Mouse (Mus musculus): Measurements from ENCODE around the gene Btaf1.

Btaf1 gene

DNA sequence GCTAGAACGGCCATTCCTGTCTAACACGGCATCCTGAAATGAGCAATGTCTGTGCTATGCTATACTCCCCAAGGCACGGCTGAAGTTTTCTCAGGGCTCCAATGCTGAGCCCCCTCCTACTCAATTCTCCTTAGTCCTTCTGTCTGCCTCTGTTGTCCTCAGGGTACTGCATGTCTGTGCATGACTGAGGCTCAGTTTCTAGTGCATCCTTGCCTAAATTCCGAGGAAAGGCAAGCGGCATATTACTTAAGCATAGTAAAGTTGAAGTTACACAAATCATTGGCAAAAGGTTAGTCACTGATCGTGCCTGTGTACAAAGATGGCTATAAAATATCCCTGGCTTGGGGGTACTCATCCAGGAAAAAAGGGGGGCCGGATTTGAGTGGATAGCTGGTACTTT lies 12.8 kb upstream of the Btaf1 start:
- no peak for TF ChIP-seq GATA4 (IDR thresholded peaks at IDR 0.05; ENCODE audit: insufficient replicate concordance, low read length)

DNA sequence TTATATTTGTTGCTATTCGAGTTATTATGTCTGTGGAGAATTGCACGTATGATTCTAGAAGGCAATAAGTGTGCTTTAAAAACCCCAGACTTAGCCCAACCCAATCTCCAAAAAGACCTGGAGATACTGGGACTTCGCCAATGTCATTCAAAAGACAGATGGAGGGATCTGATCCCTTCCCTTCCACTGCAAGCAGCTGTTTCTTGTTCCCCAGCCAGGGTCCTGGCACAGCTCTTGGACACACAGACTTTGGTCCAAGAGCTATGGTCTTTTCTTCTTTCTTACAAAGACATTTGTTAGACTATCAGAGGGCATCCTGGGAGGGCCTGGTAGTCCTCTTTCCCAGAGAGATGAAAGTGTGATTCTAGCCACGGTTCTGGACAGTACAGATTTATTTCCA lies 9.7 kb upstream of the Btaf1 start:
- no peak for TF ChIP-seq GATA4 (IDR thresholded peaks at IDR 0.05; ENCODE audit: insufficient replicate concordance, low read length)

DNA sequence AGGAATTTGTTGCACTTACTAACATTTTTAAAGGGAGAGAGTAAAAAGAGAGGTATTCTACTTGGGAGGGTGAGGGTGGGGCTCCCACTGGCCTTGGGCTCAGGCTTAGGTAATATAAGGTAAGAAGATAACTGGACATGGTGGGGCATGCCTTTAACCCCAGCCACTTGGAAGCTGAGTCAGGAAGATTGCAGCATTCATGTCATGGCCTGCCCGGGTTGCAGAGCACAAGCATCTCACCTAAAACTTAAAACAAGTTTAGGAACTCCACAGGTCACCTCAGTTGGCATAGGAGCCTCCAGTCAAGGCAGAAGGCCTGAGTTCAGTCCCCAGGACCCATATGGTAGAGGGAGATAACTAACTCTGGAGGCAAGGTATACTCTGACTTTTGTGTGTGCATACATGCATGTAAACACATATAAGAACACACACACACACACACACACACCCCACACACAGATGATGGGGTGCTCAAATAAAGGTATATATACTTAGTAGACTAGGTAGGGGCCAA lies 8.9 kb upstream of the Btaf1 start:
- no peak for TF ChIP-seq GATA4 (IDR thresholded peaks at IDR 0.05; ENCODE audit: insufficient replicate concordance, low read length)

DNA sequence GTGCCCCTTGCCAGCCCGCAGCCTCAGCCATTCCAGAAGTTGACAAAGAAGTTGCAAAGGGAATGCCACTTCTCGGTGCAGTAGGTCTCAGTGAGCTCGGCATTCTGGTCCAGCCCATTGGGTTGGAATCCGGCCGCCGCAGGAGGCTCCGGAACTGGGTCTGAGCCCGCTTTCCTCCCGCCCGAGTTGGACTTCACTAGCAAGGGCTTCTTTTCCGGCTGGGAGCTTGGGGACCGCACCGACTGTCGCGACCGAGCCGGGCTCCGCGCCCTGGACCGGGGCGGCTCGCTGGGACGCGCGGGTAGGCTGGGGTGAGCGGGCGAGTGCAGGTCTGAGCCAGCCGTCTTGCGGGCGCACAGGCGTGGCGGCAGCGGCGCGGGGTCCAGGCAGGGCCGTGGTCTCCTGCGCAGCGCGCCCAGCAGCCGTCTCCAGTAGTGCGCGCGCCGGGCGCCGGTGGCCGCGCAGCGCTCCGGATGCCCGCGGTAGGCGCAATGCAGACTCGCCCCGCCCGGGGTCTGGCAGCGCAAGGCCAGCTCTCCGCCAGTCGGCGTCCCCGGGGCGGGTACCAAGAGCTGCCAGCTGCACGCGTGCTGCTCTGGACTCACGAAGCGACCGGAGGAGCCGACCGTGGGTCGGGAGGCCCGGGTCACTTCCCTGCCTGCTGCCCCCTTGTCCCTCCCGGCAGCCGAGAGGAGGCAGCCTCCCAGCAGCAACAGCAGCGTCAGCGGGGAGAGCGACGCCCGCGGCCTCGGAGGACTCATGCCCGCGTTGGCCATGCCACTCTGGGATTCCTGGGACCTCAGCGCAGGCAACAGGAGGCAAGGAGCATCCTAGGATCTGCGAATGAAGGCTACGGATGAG lies 7.2 kb upstream of the Btaf1 start:
- no peak for TF ChIP-seq GATA4 (IDR thresholded peaks at IDR 0.05; ENCODE audit: insufficient replicate concordance, low read length)

DNA sequence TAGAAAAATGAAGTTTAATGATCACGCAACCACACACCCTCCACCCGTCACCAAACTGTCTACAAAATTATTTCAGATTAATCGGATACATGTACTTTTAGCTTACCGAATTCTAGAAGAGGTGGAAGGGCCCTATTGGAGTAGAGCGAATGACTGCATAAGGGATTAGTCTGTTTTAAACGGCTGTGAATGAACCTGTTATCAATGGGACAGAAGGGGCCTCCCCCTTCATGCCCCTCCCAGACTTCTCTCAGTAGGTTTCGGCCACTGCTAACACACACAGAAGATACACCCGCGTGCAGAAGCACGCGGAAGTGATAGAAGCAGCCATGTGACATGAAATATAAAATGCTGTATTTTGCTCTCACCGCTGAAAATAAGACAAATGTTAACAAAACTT lies 6.4 kb upstream of the Btaf1 start, which contains the start of gene Fgfbp3:
TSS of gene Fgfbp3 (minus strand) at position 150 of the 400 bp plus-strand sequence.
- no peak for TF ChIP-seq GATA4 (IDR thresholded peaks at IDR 0.05; ENCODE audit: insufficient replicate concordance, low read length)

DNA sequence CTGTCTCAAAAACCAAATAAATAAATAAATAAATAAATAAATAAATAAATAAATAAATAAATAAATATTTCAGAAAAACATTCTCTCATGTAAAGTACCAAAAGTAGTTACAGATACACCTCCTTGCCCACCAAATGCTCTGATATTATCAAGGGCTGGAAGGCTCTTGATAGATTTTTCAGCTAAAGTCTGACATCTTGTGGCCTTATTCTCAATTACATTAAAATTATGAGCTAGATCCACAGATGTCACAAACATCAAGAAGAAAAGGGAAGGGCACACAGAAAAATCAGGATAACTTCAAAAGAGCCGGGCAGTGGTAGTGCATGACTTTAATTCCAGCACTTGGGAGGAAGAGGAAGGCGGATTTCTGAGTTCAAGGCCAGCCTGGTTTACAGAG lies 3.9 kb upstream of the Btaf1 start:
- TF ChIP-seq GATA4 (IDR thresholded peaks at IDR 0.05; ENCODE audit: insufficient replicate concordance, low read length) = no peak

DNA sequence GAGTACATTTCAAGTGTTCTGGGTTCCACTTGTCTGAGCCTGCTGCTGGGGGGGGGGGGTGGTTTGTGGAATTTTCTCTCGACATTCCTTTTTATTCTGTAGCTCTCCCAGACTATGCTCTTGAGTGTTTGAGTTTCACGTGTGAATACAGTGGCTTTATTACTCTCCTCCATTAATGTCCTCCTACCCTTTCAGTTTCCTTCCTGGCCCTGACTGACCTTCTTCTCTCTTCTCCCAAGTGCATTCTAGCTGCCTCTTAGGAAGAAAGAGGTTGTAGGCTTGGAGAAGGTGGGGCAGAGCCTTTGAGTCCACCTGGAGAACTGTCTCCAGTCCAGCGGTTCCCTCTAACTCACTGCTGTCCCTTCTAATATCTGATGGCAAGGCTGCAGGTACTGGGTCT lies 2.9 kb upstream of the Btaf1 start:
- TF ChIP-seq GATA4 (IDR thresholded peaks at IDR 0.05; ENCODE audit: insufficient replicate concordance, low read length) = no peak

DNA sequence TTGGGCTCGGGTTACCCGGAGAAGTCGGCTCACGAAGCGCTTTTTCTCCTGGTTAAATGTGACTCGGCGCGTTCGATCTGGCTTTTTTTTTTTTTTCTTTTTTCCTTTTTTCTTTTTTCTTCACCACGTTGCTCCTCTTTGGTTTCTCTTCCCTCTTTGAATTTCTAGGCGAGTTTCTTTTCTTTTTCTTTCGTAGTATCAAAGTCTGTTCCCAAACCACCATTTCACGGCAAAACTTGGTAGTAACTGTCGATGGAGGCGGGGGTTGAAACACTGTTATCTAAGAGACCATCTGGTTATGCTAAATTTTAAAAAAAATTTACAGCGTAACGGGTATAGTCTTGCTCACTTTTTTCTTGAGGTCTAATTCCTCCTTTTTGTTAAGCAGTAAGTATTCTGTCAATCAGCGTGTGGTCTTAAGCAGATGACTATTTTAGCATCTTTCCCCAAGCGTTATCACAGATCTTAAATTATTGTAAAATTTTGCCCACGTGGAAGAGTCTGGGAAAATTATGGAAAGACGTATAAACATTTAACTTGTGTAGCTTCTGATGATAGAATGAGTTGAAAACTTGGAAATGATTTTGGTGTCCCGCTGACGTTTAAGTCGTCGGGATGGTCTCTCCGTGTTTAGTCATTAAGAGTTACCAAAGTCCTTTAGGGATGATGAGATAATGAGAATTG lies 816 bp downstream of the Btaf1 start:
- TF ChIP-seq GATA4 (IDR thresholded peaks at IDR 0.05; ENCODE audit: insufficient replicate concordance, low read length) = no peak

DNA sequence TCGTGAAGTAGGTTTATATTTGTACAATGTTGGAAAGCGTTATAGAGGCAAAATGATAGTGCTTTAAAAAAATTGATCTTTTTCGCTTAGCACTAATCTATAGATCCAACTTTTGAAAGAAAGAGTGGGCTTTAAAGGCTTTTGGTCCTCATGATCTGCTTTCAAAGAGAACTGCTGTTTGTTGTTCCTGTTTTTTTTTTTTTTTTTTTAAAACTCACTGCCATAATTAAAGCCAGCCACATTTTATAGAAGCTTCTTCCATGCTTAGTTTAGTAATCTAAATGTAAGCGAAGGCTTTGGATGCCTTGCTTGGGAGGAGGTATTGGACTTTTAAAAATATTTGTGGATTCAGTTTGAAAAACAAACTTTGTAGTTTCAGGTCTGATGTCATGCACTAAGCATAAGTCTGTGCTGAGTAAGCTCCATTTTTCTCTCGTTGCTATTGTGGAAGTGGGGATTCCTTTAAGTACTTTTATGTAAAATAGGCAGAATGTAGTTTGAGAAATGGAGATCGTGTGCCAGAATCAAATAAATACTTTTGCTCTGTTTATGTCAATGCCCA lies 2.0 kb downstream of the Btaf1 start:
- no peak for TF ChIP-seq GATA4 (IDR thresholded peaks at IDR 0.05; ENCODE audit: insufficient replicate concordance, low read length)

DNA sequence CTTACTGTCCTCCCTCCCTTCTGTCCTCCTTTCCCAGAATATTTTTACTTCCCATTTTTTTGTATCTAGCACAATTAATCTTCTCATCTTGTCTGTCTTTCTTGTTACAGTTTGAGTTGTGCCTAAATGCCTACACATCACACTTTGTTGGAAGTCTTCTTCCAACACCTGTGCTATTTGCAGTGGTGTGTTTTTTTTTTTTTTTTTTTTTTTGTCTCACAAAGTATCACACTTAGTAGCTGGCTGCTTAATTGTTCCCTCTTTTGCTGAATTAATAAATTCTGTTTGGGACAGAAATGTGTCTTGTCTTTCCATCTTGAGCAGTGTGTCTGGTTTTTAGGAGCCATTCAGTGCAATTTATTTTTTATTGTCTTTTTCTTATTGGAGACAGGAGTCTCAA lies 3.9 kb downstream of the Btaf1 start:
- TF ChIP-seq GATA4 (IDR thresholded peaks at IDR 0.05; ENCODE audit: insufficient replicate concordance, low read length) = no peak

DNA sequence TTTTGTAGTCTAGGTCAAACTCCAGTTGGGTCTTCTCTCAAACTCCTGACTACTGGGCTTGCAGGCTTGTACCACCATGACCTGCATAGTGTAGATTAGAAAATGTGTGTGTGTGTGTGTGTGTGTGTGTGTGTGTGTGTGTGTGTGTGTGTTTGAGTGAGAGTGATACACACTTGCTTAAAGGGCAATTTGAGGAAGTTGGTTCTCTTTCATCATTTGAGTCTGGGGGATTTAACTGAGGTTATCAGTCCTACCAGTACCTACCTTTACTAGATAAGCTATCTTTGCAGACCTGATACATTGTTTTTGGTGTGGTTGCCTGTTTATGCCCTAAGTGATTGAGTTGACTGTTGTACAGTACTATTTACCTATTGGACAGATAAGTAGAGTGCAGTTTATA lies 6.2 kb downstream of the Btaf1 start:
- TF ChIP-seq GATA4 (IDR thresholded peaks at IDR 0.05; ENCODE audit: insufficient replicate concordance, low read length) = no peak

DNA sequence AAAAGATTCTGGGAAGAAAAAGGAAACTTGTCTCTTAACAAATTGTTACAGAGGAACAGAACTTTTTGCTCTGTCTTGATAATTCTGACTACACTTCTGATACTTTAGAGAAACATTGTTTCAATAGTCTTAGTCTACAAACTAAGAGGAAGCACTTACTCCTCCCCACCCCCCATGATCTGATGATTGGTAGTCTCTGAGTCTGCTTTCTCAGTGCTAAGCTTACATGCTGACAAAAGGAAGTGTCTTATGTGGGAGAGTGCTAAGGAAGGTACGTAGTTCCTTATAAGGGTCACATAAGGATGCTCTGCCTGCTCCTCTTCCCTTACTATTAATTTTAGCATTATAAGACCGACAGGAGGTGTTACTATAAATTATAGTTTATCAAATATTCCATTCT lies 6.7 kb downstream of the Btaf1 start:
- TF ChIP-seq GATA4 (IDR thresholded peaks at IDR 0.05; ENCODE audit: insufficient replicate concordance, low read length) = no peak

DNA sequence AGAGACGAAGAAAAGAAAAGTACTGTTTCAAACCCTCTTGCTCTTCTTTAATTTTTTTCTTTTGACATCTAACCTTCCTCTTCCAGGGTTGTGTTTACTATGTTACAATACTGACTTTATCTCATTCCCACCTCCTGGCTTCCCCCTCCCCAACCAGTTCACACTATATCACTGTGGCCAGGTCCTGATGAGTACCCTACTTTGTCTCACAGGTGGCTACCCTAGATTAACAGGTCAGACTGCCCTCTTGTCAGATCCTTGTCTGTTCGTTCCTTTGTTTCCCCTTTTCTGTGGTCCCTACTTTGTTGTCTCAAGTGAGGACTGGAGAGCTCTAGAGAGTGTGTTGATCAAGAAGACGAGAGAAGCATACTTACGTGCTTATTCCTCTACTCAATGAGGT lies 10.4 kb downstream of the Btaf1 start:
- TF ChIP-seq GATA4 (IDR thresholded peaks at IDR 0.05; ENCODE audit: insufficient replicate concordance, low read length) = no peak

DNA sequence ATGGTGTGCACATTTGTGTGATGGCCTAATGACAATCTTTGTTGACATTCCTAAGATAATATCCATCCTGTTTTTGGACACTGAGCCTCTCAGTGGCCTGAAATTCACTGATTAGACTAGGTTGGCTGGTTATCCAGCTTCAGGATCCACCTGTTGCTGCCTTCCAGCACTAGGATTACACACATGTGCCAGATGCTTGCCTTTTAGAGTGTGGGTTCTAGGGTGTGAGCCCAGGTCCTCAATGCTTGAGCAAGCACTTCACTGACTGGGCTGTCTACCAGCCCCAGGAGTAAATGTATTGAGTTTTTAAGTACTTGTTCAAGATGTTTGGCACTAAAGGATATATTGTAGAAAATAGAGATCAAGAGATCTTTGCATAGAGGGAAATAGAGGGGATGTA lies 12.1 kb downstream of the Btaf1 start:
- no peak for TF ChIP-seq GATA4 (IDR thresholded peaks at IDR 0.05; ENCODE audit: insufficient replicate concordance, low read length)

DNA sequence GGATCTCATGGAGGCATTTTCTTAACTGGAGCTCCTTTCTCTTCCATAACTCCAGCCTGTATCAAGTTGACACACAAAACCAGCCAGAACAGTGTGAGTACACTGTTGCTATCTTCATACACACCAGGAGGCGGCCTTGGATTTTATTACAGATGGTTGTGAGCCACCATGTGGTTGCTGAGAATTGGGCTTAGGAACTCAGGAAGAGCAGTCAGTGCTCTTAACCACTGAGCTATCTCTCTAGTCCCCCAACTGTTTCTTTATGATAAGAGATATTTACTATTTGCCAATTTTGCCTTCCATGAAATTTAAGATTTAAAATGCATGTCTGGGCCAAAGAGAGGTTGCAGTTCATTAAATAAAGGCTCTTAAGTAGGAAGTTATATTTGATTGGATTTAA lies 14.2 kb downstream of the Btaf1 start:
- TF ChIP-seq GATA4 (IDR thresholded peaks at IDR 0.05; ENCODE audit: insufficient replicate concordance, low read length) = no peak

DNA sequence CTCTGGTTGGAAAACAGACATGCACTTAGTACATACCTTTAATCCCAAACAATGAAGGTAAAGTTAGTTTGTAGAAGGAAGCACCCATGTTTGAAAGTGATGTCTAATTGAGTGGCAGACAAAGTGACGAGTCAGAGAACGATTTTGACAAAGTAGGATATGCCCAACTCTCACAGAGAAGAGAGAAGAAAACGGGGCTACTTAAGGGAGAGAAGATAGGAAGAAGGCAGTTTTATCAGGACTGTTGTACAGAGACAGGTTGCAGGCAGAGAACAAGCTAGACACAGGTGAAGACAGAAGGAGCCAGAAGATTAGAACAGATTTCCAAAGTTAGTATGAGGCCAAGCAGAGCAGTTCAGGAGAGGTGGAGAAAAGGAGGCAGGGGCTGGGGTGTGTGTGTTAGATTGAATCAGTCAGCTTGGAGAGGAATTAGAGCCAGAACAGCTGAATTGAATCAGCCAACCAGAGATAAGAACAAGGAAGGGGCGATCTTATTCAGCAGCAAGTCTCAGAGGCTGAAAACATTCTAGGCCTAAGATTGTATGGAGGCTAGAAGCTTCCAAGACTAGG lies 27.8 kb downstream of the Btaf1 start:
- TF ChIP-seq GATA4 (IDR thresholded peaks at IDR 0.05; ENCODE audit: insufficient replicate concordance, low read length) = no peak

All from liver, adult (tissue).